Mouse (Mus musculus): ENCODE data around the gene Brpf1.
"Not testable (repeated sequence)": the region's sequence is repeated elsewhere in the genome, so short reads cannot be mapped to it uniquely, and the experiment has no call there.

Gene Brpf1

DNA sequence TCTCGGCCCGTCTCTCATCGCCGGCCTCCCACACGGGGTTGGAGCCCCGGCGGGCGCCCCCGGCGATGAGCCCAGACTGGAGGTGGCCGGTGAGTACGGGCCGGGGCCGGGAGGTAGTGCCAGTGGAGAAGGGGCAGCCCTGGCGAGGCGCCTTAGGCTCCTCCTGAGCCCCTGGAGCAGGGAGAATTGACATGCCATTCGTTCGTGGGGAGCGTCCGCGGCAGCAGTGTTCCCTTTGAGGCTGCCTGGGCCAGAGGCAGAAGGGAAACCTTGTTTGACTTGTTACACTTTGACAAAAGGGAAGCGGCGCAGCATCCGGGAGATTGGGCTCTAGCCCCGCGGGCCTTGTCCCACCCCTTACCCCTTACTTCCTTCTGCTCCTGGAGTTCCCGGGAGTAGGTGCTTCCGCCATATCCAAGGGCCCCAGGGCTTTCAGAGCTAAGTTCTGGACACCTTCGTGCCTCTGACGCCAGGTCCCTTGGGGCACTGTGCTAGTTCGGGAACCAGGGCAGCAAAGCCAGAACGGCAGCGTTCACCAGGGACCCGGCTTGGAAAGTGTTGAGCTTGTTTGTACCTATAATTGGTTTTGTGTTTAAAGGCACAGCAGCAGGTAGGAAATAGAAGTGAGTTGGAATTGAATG, 664 bp downstream of the Brpf1 start:
- peak; percentile 56 for DNase-seq (ENCODE audit: low read depth)

DNA sequence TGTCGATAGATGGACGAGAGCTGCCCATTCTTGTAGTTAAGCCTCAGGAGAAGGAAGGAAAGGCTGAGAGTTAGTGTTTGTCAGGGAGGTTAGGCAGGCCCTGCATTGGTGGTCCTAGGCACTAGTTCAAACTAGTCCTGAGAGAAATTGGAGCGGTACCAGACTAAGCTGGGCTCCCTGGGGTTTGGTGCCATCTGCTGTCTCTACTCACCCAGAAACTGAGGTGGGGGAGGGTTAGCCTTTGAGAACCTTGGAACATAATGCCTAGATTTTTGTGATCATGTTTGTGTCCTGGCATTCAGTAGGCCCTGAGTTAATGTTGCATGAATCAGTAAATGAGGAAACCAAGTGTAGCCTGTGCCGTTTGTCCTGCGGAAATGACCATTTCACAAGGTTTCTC, 1.2 kb downstream of the Brpf1 start:
- DNase-seq (ENCODE audit: low read depth) = peak; percentile 68

DNA sequence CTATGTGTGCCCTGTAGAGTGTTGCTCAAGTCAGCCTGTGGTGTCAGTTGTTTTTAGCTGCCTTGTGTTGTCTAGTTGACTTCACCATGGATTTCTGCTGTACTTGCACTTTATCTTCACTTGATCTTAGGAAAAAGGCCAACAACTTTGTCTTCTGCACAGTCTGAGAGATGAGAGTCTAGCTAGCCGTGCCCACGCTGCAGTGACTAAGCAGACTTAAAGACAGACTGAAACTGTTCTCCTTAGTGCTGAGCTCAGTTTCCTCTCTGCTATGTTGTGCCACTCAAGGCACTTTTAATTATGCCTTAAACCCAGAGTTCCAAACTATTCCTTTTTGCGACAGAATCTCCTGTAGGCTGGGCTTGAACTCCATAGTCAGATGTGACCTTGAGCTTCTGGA, 9.0 kb downstream of the Brpf1 start:
- DNase-seq (ENCODE audit: low read depth) = no peak

DNA sequence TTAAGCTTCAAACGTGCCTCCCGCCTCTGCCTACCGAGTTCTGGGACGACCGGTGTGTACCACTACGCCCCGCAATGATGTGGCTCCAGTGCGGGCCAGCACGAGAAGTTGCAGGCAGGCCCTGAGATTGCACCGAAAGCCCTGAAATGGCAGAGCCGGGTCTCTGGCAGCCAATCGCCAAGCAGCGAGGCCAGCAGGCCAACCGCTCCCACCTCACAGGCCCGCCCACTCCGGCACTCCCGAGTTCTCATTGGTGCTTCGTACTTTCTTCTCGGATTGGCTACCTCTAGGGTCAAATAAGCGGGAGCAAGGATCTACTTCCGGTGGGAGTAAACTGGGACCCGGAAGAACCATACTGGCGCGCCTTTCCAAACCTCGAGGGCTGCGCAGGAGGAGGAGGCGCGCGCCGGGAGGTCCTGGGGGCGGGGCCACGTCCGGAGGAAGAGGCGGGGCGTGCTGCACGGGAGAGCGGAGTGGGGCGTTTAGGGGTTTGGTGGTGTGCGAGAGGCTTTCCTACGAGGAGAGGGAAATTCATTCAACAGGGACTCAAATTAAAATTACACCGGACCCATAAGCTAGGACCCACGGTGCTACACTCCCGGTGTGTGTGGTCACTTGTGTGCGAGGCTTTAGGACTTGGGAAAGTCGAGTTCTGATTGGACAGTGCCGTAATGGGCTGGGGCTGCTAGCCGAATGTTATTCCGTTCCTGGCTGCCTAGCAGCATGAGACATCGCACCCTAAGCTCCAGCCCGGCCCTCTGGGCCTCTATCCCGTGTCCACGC, 19.8 kb downstream of the Brpf1 start, which contains the start of gene Ogg1:
TSS of gene Ogg1 (plus strand) at position 440 of the 783 bp plus-strand sequence.
- DNase-seq (ENCODE audit: low read depth) = peak; percentile 99

DNA sequence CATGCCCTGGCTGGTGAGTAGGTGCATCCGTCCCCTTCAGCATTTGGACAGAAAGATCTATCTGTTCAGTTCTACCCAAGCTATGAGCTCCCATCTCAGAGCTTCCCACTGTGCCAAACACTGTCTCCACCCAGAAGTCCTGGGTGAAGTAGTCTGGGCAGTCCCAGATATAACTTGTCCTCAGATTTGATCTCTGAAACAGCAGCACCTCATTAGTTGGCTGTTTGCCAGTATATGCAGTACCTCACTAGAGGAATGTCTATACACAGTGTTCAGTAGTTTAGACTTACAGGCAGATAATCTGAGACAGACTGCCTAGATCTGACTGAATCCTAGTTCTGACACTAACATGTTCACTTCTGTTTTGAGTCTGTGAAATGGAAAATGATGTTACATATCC, 22.5 kb downstream of the Brpf1 start:
- no peak for DNase-seq (ENCODE audit: low read depth)

DNA sequence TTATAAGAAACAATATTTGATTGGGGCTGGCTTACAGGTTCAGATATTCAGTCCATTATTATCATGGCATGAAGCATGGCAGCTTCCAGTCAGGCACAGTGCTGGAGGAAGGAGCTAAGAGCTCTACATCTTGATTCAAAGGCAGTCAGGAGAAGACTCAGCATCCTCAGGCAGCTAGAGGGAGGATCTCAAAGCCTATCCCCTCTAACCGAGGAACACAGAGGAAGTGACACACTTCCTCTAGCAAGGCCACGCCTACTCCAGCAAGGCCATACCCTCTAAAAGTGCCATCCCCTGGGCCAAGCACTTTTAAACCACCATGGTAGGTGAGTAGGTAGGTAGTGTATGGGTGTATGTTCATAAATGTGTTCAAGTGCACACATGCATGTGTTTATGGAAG, 23.6 kb downstream of the Brpf1 start:
- peak; percentile 91 for DNase-seq (ENCODE audit: low read depth)

DNA sequence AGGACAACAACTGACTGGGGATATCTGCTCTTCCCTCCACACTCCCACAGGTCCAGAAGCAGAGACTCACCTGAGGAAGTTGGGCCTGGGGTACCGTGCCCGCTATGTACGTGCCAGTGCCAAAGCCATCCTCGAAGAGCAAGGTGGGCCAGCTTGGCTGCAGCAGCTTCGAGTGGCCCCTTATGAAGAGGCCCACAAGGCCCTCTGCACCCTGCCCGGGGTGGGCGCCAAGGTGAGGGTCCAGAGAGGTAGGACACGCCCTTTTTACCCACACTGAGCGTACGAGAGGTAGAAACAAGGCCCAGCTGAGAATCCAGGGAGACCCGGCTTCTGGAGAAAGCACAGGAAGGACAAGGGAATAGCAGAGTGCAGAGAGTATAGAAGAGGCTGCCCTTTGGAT, 24.8 kb downstream of the Brpf1 start:
- no peak for DNase-seq (ENCODE audit: low read depth)

DNA sequence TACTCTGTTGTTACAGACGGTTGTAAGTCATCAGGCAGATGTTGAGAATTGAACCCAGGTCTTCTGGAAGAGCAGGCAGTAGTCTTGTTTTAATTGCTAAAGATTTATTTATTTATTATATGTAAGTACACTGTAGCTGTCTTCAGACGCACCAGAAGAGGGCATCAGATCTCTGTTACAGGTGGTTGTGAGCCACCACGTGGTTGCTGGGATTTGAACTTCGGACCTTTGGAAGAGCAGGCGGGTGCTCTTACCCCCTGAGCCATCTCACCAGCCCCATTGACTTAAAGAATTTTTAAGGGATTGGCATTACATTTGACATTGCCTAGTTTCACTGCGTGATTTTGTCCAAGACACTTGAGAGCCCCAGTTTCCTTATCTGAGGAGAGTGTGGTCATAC, 25.8 kb downstream of the Brpf1 start:
- DNase-seq (ENCODE audit: low read depth) = not testable (repeated sequence)

DNA sequence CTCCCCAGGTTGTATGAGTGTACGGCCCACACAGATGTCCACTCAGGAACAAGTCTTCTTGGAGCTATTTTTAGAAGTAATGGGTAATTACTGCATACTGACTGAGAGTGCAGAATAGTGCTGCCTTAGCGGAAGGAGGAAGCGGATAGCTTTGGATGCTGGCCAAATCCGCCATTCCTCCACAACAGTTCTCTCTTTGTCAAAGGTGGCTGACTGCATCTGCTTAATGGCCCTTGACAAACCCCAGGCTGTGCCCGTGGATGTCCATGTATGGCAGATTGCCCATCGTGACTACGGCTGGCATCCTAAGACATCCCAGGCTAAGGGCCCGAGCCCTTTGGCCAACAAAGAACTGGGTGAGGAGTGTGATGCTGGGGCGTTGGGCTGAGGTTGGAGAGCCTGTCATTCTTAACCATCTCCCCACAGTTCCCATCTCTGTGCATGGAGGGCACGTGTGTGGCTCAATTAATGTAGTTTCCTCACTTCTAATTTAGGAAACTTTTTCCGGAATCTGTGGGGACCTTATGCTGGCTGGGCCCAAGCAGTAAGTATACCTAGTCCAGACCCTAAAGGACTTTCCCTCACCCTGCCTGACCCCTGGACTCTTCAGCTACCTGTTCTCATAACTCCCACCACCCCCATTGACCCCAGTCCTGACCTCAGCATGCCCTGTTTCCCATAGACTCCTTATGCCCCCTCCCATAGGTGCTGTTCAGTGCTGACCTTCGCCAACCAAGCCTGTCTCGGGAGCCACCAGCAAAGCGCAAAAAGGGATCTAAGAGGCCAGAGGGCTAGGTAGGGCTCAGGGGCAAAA, 26.4 kb downstream of the Brpf1 start:
- no peak for DNase-seq (ENCODE audit: low read depth)

DNA sequence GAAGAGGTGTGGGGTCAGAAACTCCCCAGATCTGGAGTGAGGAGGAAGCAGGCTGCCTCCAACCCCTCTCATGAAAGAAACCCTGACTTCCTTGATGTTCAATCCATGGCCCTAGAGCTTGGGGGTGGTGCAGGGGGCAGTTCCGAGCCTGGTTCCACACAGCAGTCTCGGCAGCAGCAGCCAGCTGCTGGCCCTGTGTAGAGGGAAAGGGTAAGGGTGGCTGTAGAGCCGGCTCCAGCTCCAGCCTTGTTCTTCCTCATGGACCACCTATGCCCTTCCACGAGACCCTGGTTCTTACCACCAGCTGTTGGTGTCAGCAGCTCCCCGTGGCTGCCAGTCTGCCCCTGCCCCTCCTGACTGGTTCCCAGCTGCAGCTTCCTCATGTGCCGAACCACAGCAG, 27.3 kb downstream of the Brpf1 start:
- DNase-seq (ENCODE audit: low read depth) = no peak

DNA sequence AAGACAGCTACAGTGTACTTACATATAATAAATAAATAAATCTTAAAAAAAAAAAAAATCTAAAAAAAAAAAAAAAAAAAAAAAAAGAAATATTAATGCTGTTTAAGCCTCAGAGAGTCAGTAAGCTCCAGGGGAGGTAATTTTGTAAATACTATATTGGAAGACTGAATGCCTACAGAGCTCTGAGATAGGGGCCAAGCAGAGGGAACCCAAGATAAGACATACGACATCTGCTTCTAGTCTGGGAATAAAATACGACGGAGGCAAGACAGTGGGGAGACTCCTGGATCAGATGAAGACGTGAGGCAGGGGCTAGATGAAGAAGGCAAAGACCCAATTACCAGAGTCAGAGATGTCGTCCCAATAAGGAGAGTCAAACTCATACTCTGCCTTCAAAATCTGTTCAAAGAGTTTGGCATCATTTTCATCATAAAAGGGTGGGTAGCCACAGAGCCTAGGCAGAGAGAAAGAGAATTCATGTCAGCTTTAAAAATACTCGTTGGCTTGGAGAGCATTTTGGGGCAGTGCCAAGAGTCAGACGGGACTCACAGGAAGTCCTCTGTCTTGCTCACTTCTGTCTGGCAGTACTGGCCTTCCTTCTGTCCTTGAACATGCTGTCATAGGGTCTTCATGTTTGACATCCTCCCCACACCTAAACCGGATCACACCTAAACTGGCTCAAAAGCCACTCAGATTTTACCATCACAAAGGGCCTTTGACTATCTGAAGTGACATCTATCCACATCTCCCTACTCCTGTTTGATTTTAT, 30.1 kb downstream of the Brpf1 start:
- DNase-seq (ENCODE audit: low read depth) = peak; percentile 74

DNA sequence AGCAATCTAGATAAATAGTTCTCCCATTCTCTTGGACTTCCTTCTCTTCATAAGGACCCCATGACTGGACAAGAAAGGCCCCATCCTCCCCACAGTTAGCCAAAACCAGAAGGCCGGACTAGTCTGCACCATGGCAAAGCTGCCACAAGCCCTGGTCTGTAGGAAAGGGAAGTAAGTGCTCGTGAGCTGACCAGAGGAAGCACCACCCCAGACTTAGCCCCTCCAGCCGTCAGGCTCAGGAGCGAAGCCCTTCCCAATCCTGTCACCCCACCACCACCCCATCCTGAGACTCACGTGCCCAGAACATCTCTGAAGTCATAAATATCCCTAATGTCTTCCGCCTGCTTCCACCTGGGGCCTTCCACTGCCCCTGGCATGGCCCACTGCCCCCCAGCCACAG, 34.6 kb downstream of the Brpf1 start:
- DNase-seq (ENCODE audit: low read depth) = no peak

DNA sequence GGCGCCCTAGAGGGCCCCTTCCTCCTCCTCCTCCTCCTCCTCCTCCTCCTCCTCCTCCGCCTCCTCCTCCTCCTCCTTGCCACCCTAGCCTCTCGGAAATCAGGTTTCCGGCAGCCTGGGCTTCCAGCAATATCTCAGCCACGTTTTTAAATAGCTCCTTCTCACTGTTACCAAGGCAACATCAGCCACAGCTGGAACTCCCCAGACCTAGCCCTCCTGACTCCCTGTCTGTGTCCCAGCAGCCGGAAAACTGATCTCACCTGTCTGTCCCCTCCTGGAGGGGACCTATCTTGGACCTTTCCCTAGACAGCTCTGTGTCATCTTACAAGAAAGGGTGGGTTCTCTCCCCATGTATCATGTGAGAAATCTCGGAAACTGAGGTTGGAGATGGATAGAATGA, 35.4 kb downstream of the Brpf1 start:
- no peak for DNase-seq (ENCODE audit: low read depth)

DNA sequence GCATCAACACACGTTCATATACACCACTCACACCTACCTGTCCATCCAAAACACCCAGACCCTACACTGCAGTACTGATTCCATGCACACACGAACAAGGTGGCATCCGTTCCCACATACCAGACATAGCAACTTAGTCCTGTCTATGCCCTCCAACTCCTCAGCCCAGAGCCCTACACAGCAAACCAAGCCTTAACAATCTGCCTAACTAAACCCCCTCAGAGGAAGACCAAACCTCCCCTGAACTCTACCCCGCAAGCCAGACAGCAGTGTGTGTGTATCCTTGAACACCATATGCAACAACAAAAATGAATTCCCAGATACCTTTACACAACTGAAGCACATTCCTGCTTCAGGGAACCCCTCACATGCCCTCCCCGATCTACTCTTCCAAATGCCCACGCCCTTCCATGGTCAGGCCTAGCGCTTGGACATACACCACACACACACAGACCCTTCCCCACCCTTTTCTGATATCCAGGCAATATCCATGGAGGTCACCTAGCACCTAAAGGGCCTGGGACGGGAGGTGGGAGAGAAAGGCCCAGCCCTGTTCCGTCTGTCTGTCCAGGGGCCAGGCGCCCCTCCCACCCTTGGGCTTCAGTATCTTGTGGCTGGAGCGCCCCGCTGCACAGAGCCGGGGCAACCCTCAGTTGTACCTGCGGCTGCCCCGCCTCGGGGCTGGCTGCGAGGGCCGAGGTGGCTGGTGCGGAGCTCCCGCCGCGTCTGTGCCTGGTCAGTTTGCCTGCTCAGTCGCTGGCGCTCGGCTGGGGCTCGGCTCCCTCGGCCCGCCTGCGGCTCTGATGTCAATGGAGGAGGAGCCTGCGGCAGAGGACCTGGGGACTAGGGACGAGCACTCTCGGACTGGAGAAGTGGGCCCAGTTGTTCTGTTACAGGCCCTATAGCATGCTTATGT, 36.5 kb downstream of the Brpf1 start, which contains the start of gene Camk1:
TSS of gene Camk1 (minus strand) at position 808 of the 916 bp plus-strand sequence.
- DNase-seq (ENCODE audit: low read depth) = no peak

DNA sequence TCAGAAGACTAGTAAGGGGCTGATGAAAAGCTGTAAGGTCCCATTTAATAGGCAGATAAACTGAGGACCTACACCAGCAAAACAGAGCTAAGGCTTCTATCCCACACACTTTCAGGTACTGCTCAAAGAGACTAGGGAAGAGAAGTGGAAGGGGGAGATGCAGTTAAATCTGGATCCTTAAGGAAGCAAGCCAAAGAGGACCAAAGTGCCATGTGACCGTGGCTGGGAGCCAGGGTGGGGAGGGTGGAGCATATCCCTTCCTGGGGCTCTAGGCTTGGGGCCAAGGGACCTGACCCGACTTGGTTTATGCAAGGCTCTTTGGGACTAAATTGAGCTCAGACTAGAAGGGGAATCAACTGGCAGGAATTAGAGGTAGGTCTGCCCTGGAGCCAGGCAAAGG, 37.4 kb downstream of the Brpf1 start:
- DNase-seq (ENCODE audit: low read depth) = no peak

DNA sequence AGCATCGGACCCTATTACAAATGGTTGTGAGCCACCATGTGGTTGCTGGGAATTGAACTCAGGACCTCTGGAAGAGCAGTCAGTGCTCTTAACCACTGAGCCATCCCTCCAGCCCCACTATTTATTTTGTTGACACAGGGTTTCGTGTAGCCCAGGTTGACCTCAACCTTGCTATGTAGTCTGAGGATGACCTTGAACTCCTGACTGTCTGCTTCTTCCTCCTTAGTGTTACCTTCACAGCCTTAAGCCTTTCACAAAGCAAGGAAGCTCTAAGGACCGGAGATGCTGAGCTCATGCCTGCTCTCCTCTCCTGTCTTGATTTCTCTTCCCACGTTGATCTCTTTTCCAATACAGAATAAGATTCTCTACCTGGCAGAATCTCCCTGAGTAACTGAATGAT, 40.0 kb downstream of the Brpf1 start:
- DNase-seq (ENCODE audit: low read depth) = no peak

DNA sequence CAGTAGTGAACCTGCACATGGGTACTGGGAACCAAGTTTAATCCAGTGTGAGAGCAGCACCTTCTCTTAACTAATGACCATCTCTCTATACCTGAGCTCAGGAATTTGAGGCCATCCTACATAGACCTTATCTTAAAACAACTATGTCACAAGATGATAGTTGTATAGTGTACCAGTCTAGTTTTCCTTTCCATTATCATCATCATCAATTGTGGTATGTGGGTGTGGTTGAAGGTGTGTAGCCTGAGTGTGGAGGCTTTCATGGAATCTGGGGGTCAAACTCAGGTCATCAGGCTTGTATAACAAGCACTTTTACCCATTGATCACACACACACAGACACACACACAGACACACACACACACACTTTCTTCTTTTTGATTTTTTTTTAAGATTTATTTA, 43.6 kb downstream of the Brpf1 start:
- DNase-seq (ENCODE audit: low read depth) = no peak

DNA sequence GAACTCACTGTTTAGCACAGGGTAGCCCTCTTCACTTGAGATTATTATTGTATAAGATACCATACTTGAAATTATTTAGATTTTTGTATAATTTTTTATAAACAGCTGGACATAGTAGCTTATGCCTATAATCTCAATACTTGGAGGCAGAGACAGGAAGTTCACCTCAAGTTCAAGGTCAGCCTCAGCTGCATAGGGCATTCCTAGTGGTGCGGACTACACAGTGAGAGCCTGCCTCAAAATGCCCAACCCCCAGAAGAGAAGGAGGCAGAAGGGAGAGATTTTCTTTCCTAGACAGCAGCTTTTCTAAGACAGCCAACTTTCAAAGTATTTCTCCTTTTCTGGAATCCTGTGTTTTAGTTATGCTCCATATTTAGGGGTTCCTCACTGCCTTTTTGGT, 44.2 kb downstream of the Brpf1 start:
- DNase-seq (ENCODE audit: low read depth) = peak; percentile 50

DNA sequence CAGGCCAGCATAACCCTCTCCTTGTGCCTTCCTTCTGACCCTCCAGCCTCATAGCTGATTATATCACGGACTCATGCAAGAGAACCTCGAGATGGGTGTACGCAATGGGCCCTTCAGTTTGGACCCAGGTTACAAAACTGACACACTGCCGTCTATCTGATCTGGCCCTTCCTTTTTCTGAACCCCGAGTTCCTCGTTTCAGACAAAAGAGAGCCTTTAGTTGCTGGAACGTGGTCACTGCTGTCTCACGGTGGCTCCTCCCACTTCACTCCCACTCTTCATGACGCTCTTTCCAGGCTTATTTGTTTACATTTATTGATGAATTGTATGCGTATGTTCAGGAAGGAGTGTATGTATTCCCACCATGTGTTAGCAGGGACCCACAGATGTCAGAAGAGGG, 44.7 kb downstream of the Brpf1 start:
- peak; percentile 54 for DNase-seq (ENCODE audit: low read depth)

DNA sequence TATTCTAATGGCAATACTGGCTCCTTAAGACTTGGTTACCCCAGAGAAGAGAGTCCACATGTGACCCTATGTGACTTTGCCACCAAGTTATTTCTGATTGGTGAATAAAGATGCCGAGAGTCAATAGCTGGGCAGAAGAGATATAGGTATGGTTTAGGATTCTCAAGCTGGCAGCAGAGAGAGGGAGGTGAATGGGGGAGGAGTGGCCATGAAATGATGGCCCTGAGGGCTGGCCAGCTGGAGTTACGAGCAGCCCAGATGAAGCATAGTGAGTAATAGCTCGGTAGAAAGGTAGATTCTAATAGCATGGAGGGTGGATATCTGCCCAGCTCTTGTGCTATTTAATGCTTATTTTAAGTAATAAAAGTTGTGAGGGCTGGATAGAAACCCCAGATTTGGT, 45.9 kb downstream of the Brpf1 start:
- DNase-seq (ENCODE audit: low read depth) = no peak

DNA sequence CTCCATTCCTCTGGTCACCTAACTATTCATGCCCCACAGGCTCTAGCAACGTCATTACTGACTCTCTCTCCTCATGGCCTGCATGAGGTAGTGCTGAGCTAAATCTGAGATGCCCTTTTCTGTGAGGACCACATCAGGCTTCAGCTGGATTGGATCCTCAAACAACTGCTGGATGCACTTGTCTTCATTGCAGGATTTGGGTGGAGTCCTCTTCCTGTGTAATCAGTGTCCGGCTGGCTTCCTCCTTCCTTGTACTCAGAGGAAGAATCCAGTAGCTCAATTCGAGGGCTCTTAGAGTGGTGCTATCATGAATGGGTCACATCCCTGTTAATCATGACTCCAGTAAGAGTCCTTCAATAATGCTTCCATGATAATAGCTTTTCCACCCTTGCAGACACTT, 46.8 kb downstream of the Brpf1 start:
- DNase-seq (ENCODE audit: low read depth) = no peak
